Mouse (Mus musculus): ENCODE results near the gene Cyfip1. TPM values are rescaled to one million over a fixed set of nuclear protein-coding genes. Genes with fewer than 3 reads are reported as not detected.

Gene Cyfip1
- total and polyA plus RNA-seq, 2 experiments from 2014 or later: 31.8 to 36.3 TPM

DNA sequence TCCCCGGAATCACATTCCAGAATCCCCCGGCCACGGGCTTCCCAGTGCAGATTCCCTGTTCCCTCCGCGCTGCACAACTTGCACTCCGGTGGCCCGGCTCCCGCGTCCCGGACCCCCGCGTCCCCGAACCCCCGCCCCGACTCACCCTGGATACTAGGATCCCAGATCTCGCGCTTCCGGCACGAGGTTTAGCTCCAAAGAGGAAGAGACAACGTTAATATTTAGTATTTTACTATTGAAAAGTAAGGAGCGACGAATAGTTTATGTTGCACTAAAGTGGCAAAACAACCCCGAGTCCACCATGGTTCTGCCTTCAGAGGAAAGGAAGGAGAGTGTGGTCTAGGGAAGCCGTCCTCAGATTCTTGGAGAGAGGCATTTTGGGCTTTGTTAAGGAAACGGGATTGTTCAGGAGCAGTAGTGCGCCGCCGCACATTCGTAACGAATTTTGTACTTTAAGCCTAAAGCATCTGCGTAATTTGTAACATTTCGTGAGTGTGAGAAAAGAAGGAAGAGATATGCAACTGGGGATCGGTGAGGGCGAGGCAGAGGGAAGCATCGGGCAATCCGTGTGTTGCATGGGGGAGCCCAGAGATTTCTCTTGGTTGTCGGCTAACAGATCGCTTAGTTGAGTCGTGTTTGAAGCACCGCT is 1.1 kb downstream of the Cyfip1 start:
- under 1% methylated on average over 40 of the region's 40 CpGs for WGBS
- TF ChIP-seq EP300 (IDR thresholded peaks at IDR 0.05; ENCODE audit: low read depth) (no peak), CTCF (IDR thresholded peaks at IDR 0.05; ENCODE audit: low read depth) (no peak)
- Histone ChIP-seq H3K9ac (replicated peaks; ENCODE audit: low read depth, low read length) (peak overlapping the region; percentile 96), H3K4me2 (ENCODE audit: low read depth, low read length) (peak overlapping the region; percentile 70), H3K27ac (ENCODE audit: low read depth) (peak overlapping the region; percentile 99), H3K36me3 (replicated peaks; ENCODE audit: control insufficient read depth, insufficient read depth, low read length) (no peaks in the 10 kb centered on the region), H3K9me3 (replicated peaks; ENCODE audit: control insufficient read depth, low read length) (no peaks in the 10 kb centered on the region), H3K4me1 (ENCODE audit: control insufficient read depth, insufficient read depth) (peaks cover 16% of the 10 kb centered on the region), H3K4me3 (ENCODE audit: low read depth, low read length) (peak overlapping the region; percentile 99), H3K27me3 (ENCODE audit: control insufficient read depth, insufficient read depth, low read length) (no peaks in the 10 kb centered on the region)
- DNase-seq (ENCODE audit: low spot score): peak; percentile 29
- peak; percentile 60 for ATAC-seq (ENCODE audit: insufficient read depth, low read depth)

DNA sequence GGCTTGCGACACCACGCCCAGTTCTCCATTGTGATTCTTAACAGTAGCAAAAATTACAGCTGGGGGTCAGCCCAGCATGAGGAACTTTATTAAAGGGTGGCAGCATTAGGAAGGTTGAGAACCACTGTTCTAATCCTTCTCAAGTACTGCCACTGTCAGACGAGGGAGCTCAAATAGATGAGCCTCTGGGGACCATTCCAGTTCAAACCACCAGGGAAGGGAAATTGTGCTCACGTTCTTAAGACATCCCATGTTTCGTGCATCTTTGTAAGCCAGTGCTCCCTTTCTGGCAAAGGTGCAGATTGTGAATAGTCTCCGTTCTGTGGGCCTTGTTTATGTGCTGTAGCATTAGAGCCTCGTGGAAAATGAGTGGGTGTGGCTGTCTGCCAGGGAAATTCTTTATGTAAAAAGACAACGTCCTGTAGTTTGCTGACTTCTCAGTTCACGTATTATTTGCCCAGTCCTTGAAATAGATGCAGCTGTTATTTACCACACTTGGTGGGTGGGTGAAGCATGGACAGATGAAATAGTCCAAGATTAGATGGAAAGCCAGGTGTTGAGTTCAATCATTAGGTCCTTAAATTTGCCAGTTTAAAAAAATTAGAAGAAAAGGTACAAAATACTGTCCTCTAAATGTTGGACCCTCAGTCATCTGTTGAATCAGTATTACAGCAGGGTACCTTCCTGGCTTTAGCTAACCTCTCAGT is 5.2 kb downstream of the Cyfip1 start:
- peaks cover 10% of the 10 kb centered on the region for H3K4me1 ChIP-seq (ENCODE audit: control insufficient read depth, insufficient read depth)
- WGBS: 51% methylated on average over 9 of the region's 9 CpGs
- no peaks in the 10 kb centered on the region for H3K27me3 ChIP-seq (ENCODE audit: control insufficient read depth, insufficient read depth, low read length)
- no peak for DNase-seq (ENCODE audit: low spot score)
- H3K27ac ChIP-seq (ENCODE audit: low read depth): no peak overlapping the region
- H3K9ac ChIP-seq (replicated peaks; ENCODE audit: low read depth, low read length): no peak overlapping the region
- 0 out of 2 replicates have a peak, but pooled peaks cover 3% of the 10 kb centered on the region for H3K36me3 ChIP-seq (replicated peaks; ENCODE audit: control insufficient read depth, insufficient read depth, low read length)
- TF ChIP-seq CTCF (IDR thresholded peaks at IDR 0.05; ENCODE audit: low read depth): no peak
- no peak for TF ChIP-seq EP300 (IDR thresholded peaks at IDR 0.05; ENCODE audit: low read depth)
- no peak overlapping the region for H3K4me3 ChIP-seq (ENCODE audit: low read depth, low read length)
- no peak overlapping the region for H3K4me2 ChIP-seq (ENCODE audit: low read depth, low read length)
- no peak for ATAC-seq (ENCODE audit: insufficient read depth, low read depth)
- H3K9me3 ChIP-seq (replicated peaks; ENCODE audit: control insufficient read depth, low read length): no peaks in the 10 kb centered on the region

DNA sequence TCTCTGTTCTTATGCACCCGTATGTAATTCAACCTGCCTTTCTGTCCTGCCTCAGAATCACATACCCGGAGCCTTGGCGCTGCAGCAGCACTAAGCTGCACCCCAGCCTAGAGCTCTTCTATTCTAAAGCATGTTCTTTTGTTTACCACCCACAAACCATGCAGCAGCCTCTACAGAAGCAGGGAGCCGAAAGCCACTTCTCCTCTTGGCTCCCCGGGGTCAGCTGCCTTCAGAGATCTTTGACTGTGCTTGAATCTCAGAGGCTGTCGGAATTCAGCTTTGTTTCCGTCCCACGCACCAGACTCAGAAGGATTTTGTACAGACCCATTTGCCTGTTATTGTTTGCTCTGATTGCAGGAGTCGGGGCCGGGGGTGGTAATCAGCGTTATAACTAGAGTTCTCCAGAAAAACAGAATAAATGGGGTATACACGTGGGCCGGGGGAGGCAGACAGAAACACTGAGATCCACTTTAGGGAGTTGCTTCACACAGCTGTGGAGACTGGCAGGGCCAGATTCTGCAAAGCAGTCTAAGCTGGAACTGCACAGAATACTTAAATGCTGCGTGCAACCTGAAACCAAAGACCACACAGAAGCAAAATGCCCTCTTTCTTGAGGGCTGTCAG is 8.5 kb downstream of the Cyfip1 start:
- Histone ChIP-seq H3K36me3 (replicated peaks; ENCODE audit: control insufficient read depth, insufficient read depth, low read length) (0 out of 2 replicates have a peak, but pooled peaks cover 7% of the 10 kb centered on the region), H3K4me3 (ENCODE audit: low read depth, low read length) (no peak overlapping the region), H3K27me3 (ENCODE audit: control insufficient read depth, insufficient read depth, low read length) (no peaks in the 10 kb centered on the region), H3K4me1 (ENCODE audit: control insufficient read depth, insufficient read depth) (peaks cover 4% of the 10 kb centered on the region; the same call in 1 of the 2 replicates), H3K4me2 (ENCODE audit: low read depth, low read length) (no peak overlapping the region), H3K9ac (replicated peaks; ENCODE audit: low read depth, low read length) (no peak overlapping the region), H3K27ac (ENCODE audit: low read depth) (no peak overlapping the region), H3K9me3 (replicated peaks; ENCODE audit: control insufficient read depth, low read length) (no peaks in the 10 kb centered on the region)
- WGBS: 63% methylated on average over 14 of the region's 14 CpGs
- DNase-seq (ENCODE audit: low spot score): no peak
- no peak for TF ChIP-seq CTCF (IDR thresholded peaks at IDR 0.05; ENCODE audit: low read depth)
- no peak for TF ChIP-seq EP300 (IDR thresholded peaks at IDR 0.05; ENCODE audit: low read depth)
- ATAC-seq (ENCODE audit: insufficient read depth, low read depth): no peak

DNA sequence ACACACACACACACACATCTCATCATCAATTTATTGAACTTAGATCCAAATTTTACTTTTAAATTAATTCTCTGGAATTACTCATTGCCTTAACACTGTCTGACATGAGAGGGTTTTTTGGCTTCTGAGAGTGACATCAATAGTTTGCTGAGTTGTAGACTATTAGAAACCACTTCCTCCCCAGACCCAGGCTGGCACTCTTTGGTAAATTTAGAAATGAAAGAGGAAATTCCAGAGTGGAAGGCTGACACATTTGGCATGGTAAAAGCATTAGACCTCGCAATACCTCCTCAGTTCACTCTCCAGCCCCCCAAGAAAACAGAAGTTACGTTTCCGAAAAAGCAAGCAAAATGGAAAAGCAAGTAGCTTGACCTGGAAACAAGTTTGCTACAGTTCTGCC is 11.2 kb downstream of the Cyfip1 start:
- 0 out of 2 replicates have a peak, but pooled peaks cover 7% of the 10 kb centered on the region for H3K36me3 ChIP-seq (replicated peaks; ENCODE audit: control insufficient read depth, insufficient read depth, low read length)

DNA sequence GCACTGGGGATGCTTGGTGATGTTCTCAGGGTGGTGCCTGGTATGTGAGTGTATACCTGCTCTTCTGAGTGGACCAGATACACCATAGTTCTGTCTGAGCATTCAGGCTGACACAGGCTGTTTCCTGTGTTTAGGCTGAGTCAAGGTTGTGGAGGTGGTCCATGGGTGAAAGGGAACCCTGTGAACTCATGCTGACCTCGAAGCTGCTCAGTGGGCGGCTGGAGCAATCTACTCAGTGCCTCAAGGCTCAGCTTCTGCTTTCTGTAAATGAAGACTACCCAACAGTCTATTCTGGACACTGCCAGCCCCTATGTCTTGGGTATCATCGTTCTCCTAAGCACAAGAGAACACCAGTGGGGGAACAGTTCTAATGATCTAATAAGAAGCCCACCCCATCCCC is 14.1 kb downstream of the Cyfip1 start:
- Histone ChIP-seq H3K9ac (replicated peaks; ENCODE audit: low read depth, low read length) (no peak overlapping the region), H3K4me2 (ENCODE audit: low read depth, low read length) (no peak overlapping the region), H3K27ac (ENCODE audit: low read depth) (no peak overlapping the region), H3K4me3 (ENCODE audit: low read depth, low read length) (no peak overlapping the region), H3K9me3 (replicated peaks; ENCODE audit: control insufficient read depth, low read length) (no peaks in the 10 kb centered on the region), H3K4me1 (ENCODE audit: control insufficient read depth, insufficient read depth) (peaks cover 10% of the 10 kb centered on the region), H3K27me3 (ENCODE audit: control insufficient read depth, insufficient read depth, low read length) (no peaks in the 10 kb centered on the region), H3K36me3 (replicated peaks; ENCODE audit: control insufficient read depth, insufficient read depth, low read length) (0 out of 2 replicates have a peak, but pooled peaks cover 4% of the 10 kb centered on the region)
- DNase-seq (ENCODE audit: low spot score): no peak
- no peak for TF ChIP-seq CTCF (IDR thresholded peaks at IDR 0.05; ENCODE audit: low read depth)
- no peak for TF ChIP-seq EP300 (IDR thresholded peaks at IDR 0.05; ENCODE audit: low read depth)
- 74% methylated on average over 3 of the region's 3 CpGs for WGBS
- ATAC-seq (ENCODE audit: insufficient read depth, low read depth): no peak

More for the DNA sequence above, 11.2 kb downstream of the Cyfip1 start:
- Histone ChIP-seq H3K4me1 (ENCODE audit: control insufficient read depth, insufficient read depth) (peaks cover 4% of the 10 kb centered on the region; the same call in 1 of the 2 replicates), H3K27me3 (ENCODE audit: control insufficient read depth, insufficient read depth, low read length) (no peaks in the 10 kb centered on the region), H3K9me3 (replicated peaks; ENCODE audit: control insufficient read depth, low read length) (no peaks in the 10 kb centered on the region), H3K9ac (replicated peaks; ENCODE audit: low read depth, low read length) (no peak overlapping the region), H3K4me3 (ENCODE audit: low read depth, low read length) (no peak overlapping the region), H3K27ac (ENCODE audit: low read depth) (no peak overlapping the region), H3K4me2 (ENCODE audit: low read depth, low read length) (no peak overlapping the region)
- no peak for ATAC-seq (ENCODE audit: insufficient read depth, low read depth)
- 57% methylated on average over 3 of the region's 3 CpGs for WGBS
- no peak for DNase-seq (ENCODE audit: low spot score)
- TF ChIP-seq CTCF (IDR thresholded peaks at IDR 0.05; ENCODE audit: low read depth) (no peak), EP300 (IDR thresholded peaks at IDR 0.05; ENCODE audit: low read depth) (no peak)

All from heart, postnatal 0 days (tissue).